Mouse (Mus musculus) MN1 (cell line): ENCODE measurements around the gene Ncbp1.
A peak's percentile ranks its signal among the peaks of the same experiment; 100 is the strongest.

Experiments
- DNase-seq: peaks from one replicate; pipeline ENCODE4 v3.0.0-alpha.2; 2016; ENCODE audit warnings: low spot score

Gene Ncbp1

DNA sequence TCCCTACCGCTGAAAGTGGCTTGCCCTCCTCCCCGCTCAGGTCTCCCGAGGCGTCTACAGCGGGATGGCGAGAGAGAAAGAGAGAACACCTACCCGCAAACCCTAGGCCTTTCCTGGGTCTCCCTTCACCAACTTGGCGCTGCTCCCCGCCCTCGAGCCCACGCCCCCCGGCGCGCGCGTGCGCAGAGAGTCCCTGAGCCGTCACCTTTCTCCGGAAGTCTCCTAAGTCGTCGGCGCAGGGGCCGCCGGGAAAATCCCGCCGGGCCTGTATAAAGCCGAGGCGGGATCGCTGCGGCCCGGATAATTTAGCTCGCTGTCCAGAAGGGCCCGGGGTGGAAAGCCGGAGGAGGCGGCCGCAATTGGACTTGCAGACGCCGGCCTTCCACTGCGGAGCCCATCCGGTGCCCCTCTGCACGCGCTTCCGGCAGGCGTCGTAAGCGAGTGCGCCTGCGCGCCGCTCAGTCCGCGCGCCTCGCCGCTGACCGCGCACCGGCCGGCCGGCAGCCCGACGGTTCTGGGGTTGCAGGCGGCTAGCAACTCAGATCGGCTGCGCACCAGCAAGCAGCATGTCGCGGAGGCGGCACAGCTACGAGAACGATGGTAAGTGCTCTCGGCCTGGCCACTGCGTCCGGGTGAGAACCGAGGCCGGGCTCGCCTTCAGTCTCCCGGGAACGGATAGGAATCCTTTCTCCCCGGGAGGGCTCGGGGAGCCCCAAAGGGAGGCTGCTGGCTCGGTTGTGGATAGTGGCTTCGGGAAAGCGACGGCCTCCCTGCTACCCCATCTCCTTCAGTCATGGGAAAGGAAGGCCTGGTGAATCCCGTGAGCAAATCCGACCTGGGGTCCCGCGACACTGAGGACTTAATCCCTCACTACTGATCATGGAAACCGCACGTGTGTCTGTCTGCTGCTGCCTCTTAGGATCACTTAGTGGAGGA is at the start of gene Ncbp1, which contains the start of gene Tstd2:
Gene Ncbp1, plus strand, starts transcription at position 327 of the 936 bp plus-strand sequence.
Gene Tstd2, minus strand, starts transcription at position 408 of the 936 bp plus-strand sequence.
- DNase-seq, result peak; percentile 93

DNA sequence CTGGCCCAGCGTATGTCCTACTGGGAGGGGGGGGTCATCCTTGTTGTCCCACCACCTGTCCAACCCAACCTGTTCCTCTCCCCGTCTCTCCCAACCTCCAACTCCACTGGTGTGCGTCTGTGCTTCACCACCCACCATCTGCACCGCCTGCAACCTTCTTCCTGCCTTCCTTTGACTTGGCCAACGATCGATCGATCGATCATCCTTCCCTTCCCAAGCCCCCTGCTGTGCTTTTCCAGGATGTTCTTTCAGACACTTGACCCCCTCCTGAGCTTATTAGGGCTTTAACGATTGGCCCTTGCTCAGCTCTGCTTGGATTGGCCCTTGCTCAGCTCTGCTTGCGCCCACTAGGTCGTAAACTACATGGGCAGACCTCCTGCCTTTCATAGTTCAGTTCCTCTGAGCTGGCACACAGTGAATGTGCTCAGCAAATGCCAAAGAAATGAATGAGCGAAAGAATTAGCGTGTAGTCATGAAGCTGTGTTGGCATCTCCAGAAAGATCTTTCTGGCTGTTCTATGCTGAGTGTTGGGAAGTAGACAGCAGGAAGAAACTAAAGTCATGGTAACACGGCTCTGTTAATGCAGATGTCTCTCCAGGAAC is 48.8 kb upstream of the Ncbp1 start:
- DNase-seq, result no peak

- DNase-seq, result peak; percentile 74
Measured at GRCm38 (mm10) chr4:46092429-46093076, 45.9 kb upstream of the Ncbp1 start.

- peak; percentile 60 for DNase-seq
Measured at GRCm38 (mm10) chr4:46094916-46095825, 43.2 kb upstream of the Ncbp1 start.

- DNase-seq, result no peak
Measured at GRCm38 (mm10) chr4:46095826-46096159, 42.6 kb upstream of the Ncbp1 start.

GRCm38 (mm10) chr4:46096546-46096945 is 41.9 kb upstream of the Ncbp1 start:
- DNase-seq, result no peak

DNA sequence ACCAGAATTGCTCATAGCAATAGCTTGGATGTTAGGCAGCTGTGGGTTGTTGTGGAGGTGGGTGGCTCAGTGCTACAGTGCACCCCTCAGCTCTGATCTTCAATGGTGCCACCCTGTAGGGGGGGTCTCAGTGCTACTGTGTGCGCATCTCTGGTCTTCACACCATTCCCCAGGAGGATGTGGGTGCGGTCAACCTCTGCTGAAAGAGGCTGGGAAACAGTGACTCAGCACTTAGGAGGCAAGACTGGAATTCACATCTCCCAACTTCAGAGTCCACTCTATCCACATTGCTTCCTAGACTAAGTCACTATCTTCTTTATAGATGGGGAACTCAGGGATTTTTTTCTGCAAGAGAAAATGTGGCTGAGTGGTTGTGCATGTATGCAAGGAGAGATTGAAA is 40.8 kb upstream of the Ncbp1 start:
- no peak for DNase-seq

DNA sequence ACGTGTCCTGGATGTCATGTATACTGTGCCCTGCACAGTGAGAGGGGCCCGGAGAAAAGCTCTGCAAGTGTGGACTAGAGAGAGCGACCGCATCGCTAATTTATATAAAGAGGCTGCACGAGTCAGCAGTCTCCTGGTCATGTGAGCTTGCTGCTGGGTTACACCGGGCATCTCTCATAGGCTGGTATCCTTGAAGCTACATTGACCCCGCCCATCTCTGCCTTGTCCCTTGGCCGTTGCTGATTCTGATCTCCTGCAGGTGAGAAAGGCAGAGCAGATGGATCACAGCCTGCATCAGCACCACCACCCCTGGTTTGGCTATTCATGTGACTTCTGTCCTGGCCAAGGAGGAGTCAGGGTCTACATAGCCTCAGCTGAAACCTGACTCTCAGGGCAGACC is 39.3 kb upstream of the Ncbp1 start:
- DNase-seq, result no peak

- no peak for DNase-seq
Measured at GRCm38 (mm10) chr4:46100539-46100938, 37.9 kb upstream of the Ncbp1 start.

- peak; percentile 57 for DNase-seq
Measured at GRCm38 (mm10) chr4:46101211-46101711, 37.2 kb upstream of the Ncbp1 start.

DNA sequence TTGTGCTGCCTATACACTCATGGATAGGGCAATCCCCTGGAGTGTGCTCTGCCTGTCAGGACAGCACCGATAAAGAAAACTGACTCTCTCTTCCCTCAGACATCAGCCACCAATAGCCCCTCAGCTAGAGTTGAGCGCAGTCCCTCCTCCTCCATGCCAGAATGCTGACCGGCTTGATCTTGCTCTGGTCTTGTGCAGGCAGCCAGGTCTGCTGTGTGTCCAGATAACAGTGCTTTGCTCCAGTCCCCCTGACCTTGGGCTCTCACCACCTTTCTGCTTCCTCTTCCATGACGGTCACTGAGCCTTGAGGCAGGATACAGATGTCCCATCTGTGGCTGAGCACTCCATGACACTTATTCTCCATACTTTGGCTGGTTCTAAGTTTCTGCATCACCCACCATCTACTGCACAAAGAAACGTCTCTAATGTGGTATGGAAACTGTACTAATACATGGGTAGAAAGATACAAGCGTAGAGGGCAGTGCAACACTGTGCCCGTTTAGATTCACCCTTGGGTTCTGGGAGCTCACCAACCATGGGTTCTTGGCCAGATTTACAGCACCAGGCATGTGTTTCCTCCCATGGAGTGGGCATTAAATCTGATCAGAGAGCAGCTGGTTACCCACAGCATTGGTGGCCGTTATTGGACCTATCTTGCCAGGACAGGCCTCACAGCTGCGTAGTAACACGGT is 36.2 kb upstream of the Ncbp1 start:
- DNase-seq, result no peak

- no peak for DNase-seq
Measured at GRCm38 (mm10) chr4:46110084-46110483, 28.3 kb upstream of the Ncbp1 start.

DNA sequence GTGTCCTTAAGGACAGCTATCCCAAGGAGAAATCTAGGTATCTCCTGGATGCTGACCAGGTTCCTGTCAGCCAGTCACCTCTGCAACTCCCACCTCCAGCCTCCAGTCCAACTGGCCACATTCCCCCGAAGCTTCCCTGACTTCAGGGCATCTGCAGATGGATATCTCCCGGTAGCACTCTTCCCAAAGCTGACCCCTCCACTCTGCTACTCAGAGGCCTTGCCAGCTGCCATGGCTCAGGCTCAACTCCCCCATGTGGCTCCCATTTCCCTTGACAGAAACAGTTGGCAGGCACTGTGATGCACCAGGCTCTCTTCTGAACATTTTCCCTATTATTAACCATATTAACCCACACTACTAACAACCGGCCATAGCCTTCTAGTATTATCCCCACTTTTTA is 27.1 kb upstream of the Ncbp1 start:
- DNase-seq, result peak; percentile 43

DNA sequence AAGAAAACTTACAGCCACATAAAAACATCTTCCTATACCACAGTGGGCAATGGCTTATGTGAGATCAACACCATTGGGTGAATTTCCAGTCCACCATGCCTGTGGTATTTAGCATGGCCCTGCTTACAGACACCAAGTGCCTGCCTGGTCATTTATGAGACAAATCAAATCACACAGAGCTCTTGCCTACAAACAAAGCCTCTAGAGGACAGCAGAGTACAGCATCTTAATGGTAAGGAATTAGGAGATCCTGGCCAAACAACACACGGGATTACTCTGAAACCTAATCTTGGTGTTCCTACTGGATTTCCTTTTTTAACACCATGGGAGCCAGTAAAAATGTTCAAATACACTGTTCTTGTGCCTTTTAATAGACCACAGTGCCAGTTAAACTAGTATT is 23.1 kb upstream of the Ncbp1 start:
- peak; percentile 47 for DNase-seq

DNA sequence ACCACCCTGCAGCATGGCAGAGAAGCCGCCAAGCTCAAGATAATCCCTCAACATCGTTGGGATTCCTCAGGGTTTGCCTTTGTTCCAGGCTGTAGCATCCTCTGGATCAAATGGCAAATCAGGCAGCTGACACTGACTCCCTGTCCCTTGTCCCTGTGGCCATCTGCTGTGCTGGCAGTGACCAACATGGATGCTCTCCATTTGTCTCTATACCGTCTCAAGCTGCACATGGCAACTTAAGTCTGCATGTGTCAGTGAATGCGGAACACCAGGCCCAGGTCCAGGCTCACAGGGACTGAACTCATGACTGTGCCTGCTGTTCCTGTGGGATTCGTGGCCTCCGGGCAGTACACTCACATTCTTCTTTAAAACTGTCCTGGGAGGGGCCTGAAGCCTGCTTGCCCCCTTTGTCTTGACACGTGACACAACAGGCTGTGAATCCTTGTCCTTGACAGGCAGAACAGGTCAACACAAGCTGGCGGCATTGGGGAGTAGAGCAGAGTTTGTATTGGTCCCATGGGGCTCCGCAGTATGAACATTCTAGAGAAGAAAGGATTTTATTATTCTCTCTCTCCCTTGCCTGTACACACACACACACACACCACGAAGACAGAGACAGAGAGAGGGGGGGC is 21.8 kb upstream of the Ncbp1 start:
- no peak for DNase-seq

GRCm38 (mm10) chr4:46117536-46117935 is 20.9 kb upstream of the Ncbp1 start:
- no peak for DNase-seq

DNA sequence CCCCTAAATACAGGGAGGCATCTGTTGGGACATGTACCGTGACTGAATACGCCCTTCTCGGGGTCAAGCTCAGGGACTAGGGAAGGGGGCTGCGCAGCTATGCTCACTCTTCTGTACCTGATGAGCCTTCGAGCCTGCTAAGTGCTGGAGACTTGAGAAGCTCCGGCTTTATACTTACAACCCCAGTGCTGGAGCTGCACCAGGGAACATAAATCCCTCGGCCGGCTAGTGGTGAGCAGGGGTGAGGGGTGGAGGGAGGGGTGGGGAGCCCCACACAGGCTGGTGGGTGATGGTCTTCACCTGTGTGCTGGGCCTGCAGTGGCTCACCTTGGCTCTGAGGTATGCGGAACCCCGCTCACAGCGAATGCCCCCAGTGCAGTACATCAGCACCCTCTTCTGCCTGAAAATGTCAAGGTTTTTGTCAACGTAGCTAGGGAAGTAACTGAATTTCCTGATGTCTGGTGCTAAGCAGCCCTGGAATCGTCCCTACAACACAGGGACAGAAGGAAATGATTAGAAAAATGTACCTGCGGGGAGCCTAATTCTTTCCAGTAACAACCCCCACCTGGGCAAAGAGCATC is 18.8 kb upstream of the Ncbp1 start:
- no peak for DNase-seq

- no peak for DNase-seq
Measured at GRCm38 (mm10) chr4:46120767-46121166, 17.6 kb upstream of the Ncbp1 start.

DNA sequence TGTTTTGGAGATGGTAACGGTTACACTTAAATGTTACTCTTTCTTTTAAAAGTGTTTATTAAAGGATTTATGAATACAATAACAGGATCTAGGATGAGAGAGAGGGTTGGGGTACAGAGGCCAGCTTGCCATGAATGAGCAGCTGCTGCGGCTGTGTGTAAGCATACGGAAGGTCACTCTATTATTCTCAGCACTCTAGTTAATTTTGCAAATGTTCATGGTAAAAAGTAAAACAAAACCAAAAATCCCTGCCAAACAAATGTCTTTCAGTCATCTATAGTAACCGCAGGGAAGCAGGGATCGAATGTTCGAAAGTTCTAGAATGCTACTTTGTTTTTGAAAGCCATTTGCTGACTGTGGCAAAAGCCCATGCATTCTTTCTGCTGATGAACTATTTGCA is 15.1 kb upstream of the Ncbp1 start:
- no peak for DNase-seq

- DNase-seq, result peak; percentile 75
Measured at GRCm38 (mm10) chr4:46126541-46126940, 11.9 kb upstream of the Ncbp1 start.
